Mouse (Mus musculus) heart, postnatal 4 days (tissue): ENCODE results near the gene Wdr89. TPM values are rescaled to one million over a fixed set of nuclear protein-coding genes. Genes with fewer than 3 reads are reported as not detected.
A peak's percentile ranks its signal among the peaks of the same experiment; 100 is the strongest.

Experiments used
- DNase-seq: peaks from one replicate; pipeline ENCODE4 v3.0.0; 2021
- total RNA-seq, 2 experiments: library from RNA; stranded (reverse); gene quantifications; 2 replicates each; pipeline ENCODE4 v1.2.3; 2021

The Wdr89 gene
- total RNA-seq, 2 experiments from 2014 or later: 3.0 to 3.2 TPM

GRCm38 (mm10) chr12:75668221-75668620 lies 1.1 kb downstream of the Wdr89 start:
- no peak for DNase-seq

DNA sequence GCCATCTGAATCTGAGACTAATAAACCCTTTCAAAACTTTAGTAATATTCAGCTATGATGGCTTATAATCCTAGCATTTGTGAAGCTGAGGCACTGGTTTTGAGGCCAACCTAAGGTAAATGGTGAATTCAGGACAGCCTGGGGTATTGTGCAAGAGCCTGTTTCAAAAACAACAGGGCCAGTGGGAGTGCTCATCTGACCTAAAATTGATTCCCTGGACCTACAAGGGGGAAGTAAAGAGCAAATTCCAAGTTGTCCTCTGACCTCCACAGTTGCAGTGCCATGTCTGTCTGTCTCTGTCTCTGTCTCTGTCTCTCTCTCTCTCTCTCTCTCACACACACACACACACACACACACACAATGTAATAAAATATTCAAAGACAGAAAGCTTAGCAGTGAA lies 2.4 kb downstream of the Wdr89 start:
- DNase-seq: no peak

DNA sequence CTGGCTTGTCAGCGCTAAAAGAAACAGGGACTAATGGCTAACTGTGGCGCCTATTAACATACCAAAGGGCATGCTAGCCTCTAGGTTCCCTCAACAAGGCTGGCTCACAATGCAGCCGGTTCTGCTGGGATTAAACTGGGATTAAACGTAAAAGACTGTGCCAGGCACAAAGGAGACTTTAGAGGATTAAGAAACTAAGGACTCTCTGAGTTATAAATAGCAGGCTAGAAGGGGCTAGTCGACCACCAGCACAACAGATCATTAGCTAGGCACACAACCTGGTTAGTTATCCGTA lies 4.9 kb downstream of the Wdr89 start:
- no peak for DNase-seq

GRCm38 (mm10) chr12:75663646-75664515 lies 5.5 kb downstream of the Wdr89 start:
- no peak for DNase-seq

GRCm38 (mm10) chr12:75662376-75662775 lies 7.0 kb downstream of the Wdr89 start:
- no peak for DNase-seq

GRCm38 (mm10) chr12:75658403-75658802 lies 10.9 kb downstream of the Wdr89 start:
- no peak for DNase-seq

DNA sequence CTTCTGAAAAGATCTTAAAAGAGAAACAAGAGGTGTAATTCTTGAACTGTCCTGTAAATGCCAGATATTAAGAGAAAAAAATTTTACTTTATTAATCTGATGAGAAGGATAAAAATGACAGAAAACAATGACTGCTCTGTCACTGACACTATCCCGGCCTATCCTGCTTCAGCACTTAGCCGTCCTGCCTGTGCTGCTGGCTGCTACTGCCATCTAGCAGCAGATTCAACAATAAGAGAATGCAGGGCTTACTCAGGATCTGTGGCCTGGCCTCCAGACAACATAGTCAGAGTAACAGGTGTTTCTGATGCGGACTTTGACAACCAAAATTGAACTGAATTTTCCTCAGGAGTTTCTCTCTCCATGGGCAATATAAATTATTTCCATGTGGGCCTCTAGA lies 12.8 kb downstream of the Wdr89 start:
- DNase-seq: peak; percentile 52

GRCm38 (mm10) chr12:75654247-75654801 lies 15.0 kb downstream of the Wdr89 start:
- no peak for DNase-seq

- DNase-seq: no peak
These were observed 19.6 kb downstream of the Wdr89 start for GRCm38 (mm10) chr12:75649706-75650093.

GRCm38 (mm10) chr12:75649058-75649705 lies 20.2 kb downstream of the Wdr89 start:
- no peak for DNase-seq

DNA sequence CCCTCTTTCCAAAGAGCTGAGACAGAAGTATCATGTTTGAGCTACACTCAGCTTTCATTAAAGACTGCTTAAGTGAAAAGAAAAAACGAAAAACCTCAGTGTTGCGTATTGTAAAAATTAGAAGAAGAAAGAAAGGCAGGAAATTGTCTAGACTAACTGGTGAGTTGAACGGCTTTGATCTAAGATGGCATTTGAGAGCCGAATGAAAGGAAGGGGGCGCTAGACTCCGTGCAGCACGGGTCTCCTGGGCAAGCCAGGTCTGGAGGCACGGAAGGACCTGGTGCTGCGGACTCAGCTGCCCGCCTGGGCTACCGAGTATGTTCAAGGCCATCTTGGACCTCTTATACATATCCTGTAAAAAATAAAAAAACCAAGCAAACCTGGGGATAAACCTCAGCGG lies 21.1 kb downstream of the Wdr89 start:
- no peak for DNase-seq

DNA sequence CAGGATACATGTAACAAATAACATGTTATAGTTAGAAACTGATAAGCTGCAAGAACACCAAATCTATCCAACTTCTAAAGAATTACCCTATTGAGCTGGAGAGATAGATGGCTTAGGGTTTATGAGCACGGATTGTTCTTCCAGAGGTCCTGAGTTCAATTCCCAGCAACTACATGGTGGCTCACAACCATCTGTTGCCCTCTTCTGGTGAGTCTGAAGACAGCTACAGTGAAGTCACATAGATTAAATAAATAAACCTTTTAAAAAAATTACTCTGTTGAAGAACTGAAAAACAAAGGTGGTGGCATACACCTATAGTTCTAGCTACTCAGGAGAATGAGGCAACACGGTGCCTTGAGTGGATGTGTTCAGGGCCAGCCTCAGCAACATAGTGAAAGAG lies 21.7 kb downstream of the Wdr89 start:
- no peak for DNase-seq

DNA sequence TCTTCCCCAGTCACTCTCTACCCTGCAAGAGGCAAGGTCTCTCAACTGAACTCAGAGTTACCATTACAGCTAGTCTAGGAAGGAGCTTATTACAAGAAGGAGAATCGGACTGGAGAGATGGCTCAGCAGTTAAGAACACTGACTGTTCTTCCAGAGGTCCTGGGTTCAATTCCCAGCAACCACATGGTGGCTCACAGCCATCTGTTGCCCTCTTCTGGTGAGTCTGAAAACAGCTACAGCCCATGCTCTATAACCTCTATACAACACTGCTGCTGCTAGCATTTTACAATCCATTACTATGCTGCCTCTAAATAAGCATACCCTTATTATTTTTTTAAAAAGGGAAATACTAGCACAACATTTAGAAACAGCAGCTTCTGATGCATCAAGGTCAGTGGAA lies 23.6 kb downstream of the Wdr89 start:
- DNase-seq: no peak

DNA sequence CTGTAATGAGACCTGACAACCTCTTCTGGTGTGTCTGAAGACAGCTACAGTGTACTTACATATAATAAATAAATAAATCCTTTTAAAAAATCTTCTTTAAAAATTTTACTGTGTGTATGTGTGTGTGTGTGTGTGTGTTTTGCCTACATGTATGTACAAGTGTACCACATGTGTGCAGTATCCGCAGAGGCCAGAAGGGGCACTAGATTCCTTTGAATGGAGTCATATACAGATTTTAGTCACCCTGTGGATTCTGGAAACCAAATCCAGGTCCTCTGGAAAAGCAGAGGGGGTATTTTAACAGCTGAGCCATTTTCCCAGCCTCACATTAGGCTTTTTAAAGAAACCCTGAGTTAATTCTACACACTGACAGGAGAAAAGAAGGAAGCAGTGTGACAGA lies 27.6 kb downstream of the Wdr89 start:
- no peak for DNase-seq

DNA sequence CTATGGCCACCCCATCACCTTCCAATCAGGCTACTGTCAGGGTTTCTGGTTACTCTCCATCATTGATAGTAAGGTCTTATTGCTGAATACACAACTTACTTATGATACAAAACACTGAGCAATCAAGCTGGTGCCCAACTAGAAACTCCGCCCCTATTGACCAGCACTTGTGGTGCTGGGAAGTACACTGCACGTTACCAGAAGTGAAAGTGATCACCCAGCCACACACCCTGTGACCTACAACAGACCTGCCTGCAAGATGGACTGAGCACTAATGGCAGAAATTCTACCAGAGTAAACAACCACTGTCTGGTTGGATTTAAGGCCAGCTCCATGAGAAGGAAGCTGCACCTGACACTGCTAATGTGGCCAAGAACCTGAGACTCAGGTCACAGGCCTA lies 31.0 kb downstream of the Wdr89 start:
- no peak for DNase-seq

GRCm38 (mm10) chr12:75637103-75637502 lies 32.2 kb downstream of the Wdr89 start:
- no peak for DNase-seq

DNA sequence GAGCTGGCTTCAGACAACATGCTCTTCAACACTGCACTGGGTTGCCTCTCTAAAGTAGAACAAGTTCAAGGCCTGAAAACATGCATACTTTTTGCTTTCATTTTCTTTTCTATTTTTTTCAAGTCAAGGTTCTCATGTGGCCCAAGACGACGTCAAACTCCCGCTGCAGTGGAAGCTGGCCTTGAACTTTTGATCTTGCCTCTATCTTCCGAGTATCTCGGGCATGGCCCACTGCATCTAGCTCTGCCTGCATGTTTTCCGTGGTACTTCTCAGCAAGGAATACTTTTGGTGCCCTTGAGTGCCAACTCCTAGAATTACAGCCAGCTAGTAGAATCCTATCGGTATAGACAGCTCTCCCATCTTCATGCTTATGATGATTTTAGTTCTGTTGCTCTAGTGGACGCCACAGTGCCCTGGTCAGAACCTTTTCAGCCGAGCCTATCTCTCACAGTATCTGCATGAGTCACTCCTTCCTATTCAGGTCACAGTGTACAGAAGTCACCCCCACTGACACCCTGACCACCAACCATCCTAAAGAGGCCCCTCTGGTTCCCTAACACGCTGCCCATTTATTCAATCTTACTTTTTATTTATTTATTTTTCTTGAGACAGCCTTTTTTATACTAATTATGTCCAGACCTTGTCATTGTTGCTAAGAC lies 33.4 kb downstream of the Wdr89 start:
- no peak for DNase-seq

DNA sequence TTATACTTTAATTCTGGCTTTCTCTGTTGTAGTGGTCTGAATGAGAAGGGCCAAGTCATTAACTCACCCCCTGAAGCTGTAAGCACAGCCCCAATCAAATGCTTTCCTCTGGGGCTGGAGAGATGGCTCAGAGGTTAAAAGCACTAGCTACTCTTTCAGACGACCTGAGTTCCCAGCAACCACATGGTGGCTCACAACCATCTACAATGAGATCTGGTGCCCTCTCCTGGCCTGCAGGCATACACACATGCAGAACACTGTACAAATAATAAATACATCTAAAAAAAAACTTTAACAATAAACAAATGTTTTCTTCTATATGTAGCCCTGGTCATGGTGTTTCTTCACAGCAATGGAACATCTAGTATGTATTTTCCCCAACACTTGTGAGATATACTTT lies 39.7 kb downstream of the Wdr89 start:
- DNase-seq: no peak

DNA sequence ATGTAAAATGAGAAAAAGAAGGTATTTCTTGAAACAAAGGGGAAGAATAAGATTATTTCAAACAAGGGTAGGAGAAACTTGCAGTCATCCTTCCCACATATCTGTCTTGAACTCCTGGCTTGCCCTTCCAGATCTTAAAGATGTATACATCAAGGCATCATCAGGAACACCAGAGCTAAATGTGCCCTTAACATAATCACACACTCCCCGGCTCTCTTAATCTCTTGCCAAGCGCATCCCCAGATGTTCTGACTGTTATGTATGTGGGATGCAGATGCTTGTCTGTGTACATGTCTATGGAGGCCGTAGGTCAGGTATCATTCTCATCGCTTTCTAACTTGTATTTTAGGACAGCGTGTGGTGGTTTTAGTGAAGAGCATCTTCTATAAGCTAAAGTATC lies 46.0 kb downstream of the Wdr89 start:
- DNase-seq: no peak

- no peak for DNase-seq
These were observed 46.5 kb downstream of the Wdr89 start for GRCm38 (mm10) chr12:75622835-75623234.

- no peak for DNase-seq
These were observed 52.5 kb downstream of the Wdr89 start for GRCm38 (mm10) chr12:75616841-75617240.

DNA sequence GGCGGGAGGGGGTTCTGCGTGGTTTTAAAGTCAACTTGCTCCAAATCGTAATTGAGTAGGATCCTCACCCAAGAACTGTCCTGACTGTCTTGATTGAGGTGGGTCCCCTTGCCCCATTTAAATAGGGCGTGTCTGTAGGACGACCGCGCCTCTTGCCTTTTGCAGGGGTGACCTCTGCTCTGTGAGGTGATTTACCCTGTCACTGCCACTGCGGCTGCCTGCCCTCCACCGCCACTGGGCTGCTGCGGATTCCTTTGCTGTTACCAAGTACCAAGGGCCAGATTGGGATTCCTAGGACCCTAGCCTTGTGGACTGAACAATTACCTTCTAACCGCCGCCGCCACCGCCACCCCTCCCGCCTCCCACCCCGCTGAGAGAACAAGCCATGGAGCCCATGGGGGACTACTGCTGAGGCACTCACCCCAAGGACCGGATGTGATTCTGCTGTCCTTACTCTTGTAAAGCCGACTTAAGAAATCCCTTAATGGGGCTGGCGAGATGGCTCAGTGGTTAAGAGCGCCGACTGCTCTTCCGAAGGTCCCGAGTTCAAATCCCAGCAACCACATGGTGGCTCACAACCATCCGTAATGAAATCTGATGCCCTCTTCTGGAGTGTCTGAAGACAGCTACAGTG lies 53.1 kb downstream of the Wdr89 start:
- peak; percentile 48 for DNase-seq

GRCm38 (mm10) chr12:75615556-75615955 lies 53.8 kb downstream of the Wdr89 start:
- DNase-seq: peak; percentile 22
